Mouse (Mus musculus) small intestine, adult 2 months (tissue): ENCODE results near the gene Zbtb43.

Source experiments
- CTCF ChIP-seq: fragments of 200-500 bp; IDR thresholded peaks from 2 replicates; pipeline ENCODE4 v1.5.1; 2012; ENCODE audit warnings: low read depth, mild to moderate bottlenecking, control low read depth, inconsistent platforms, low read length, moderate library complexity, mixed read lengths; ENCODE audit not compliant: insufficient replicate concordance, insufficient read length; ENCODE audit errors: extremely low read depth
- POLR2A ChIP-seq: fragments of 200-500 bp; IDR thresholded peaks from 2 replicates; pipeline ENCODE4 v1.6.1; 2012; ENCODE audit warnings: low read depth, mild to moderate bottlenecking, control low read depth, inconsistent platforms, low read length, moderate library complexity

DNA sequence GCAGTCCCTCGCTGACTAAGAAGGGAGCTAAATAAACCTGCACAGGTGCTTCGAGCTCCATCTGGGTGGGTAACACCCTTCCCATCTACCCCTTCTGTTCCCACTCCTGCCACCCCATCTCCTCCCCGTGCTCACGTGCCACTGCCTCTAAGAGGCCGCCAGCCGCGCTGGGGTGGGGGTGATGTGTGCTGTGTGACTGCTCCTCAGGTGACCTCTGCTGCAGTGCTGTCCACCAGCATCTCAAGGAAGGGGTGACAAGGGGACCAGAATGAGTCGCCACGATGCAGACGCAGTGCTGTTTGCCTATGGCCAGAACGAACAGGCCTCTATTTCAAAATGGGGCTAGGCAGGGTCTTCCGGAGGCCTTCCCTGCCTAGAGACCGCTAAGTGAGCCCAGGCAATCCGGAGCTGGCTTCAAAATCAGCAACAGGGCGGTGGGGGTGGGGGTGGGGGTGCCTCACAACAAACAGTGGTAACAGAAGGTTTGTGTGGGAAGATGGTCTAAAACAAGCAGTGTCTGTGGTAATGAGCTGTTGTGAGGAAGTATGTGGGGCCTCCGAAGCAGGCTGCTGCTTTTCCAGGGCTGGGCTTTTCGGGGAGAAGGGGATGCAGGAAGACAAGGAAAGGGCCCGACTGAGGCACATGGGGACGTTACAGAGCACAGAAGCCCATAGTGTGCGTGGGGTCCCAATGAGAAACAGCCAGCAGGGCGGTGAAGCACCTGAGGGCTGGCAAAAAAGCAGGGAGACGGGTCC, 19.1 kb downstream of the Zbtb43 start:
- TF ChIP-seq CTCF (no peak), POLR2A (no peak)
